Mouse (Mus musculus) embryonic facial prominence, embryonic 15.5 days (tissue): ENCODE measurements around the gene Metap2. TPM values are rescaled to one million over a fixed set of nuclear protein-coding genes. Genes with fewer than 3 reads are reported as not detected.

Experiments
- ATAC-seq: fragments of 200-750 bp; cut with Nextera tagmentation; 2 replicates; pipeline ENCODE4 v1.8.0; 2017; ENCODE audit warnings: low read depth, moderate TSS enrichment; ENCODE audit not compliant: insufficient number of reproducible peaks, low FRiP score, low TSS enrichment
- H3K27ac ChIP-seq: fragments of 300-500 bp; sonication (generic); replicated peaks from 2 replicates; pipeline ENCODE4 v1.5.1; 2015; ENCODE audit warnings: mild to moderate bottlenecking, inconsistent platforms
- H3K27me3 ChIP-seq: fragments of 300-500 bp; sonication (generic); 2 replicates; pipeline ENCODE4 v1.6.1; 2015; ENCODE audit warnings: inconsistent platforms
- H3K36me3 ChIP-seq: fragments of 300-500 bp; sonication (generic); 2 replicates; pipeline ENCODE4 v1.6.1; 2015; ENCODE audit warnings: mild to moderate bottlenecking, inconsistent platforms
- H3K4me1 ChIP-seq: fragments of 300-500 bp; sonication (generic); 2 replicates; pipeline ENCODE4 v1.6.1; 2015; ENCODE audit warnings: inconsistent platforms
- H3K4me2 ChIP-seq: fragments of 300-500 bp; sonication (generic); replicated peaks from 2 replicates; pipeline ENCODE4 v1.6.1; 2015; ENCODE audit warnings: mild to moderate bottlenecking, inconsistent platforms
- H3K4me3 ChIP-seq: fragments of 300-500 bp; sonication (generic); replicated peaks from 2 replicates; pipeline ENCODE4 v1.5.1; 2015; ENCODE audit warnings: mild to moderate bottlenecking, inconsistent platforms
- H3K9ac ChIP-seq: fragments of 300-500 bp; sonication (generic); 2 replicates; pipeline ENCODE4 v1.6.1; 2015; ENCODE audit warnings: inconsistent platforms
- H3K9me3 ChIP-seq: fragments of 300-500 bp; sonication (generic); replicated peaks from 2 replicates; pipeline ENCODE4 v1.6.1; 2016; ENCODE audit warnings: inconsistent platforms
- WGBS: fragments of 180-500 bp; shearing (Covaris S2); methylation state at CpG from one replicate; pipeline ENCODE4 v1.1.7; 2015; 5-methylcytosine and 5-hydroxymethylcytosine counted together
- polyA plus RNA-seq: library from polyadenylated mRNA; unstranded; fragments of >200 nt; fragmentation: Nextera tagmentation; extraction: Ambion mirVana; gene quantifications from 2 replicates; pipeline ENCODE4 v1.2.1, GENCODE M21; 2015

Metap2 gene
- polyA plus RNA-seq, 1 experiment from 2014 or later = 174 TPM

GRCm38 (mm10) chr10:93930236-93930824 lies 33.4 kb upstream of the Metap2 start:
- 59% methylated on average over 4 of the region's 4 CpGs for WGBS
- H3K9me3 ChIP-seq = no peaks in the 10 kb centered on the region
- H3K4me3 ChIP-seq = no peak overlapping the region
- H3K27ac ChIP-seq = no peak overlapping the region
- peaks cover 22% of the 10 kb centered on the region for H3K4me1 ChIP-seq
- H3K36me3 ChIP-seq = no peaks in the 10 kb centered on the region
- H3K27me3 ChIP-seq = no peaks in the 10 kb centered on the region
- H3K4me2 ChIP-seq = no peak overlapping the region
- no peak for ATAC-seq
- H3K9ac ChIP-seq = no peak overlapping the region

GRCm38 (mm10) chr10:93924666-93925065 lies 27.8 kb upstream of the Metap2 start:
- 69% methylated on average over 5 of the region's 5 CpGs for whole genome bisulfite sequencing
- no peaks in the 10 kb centered on the region for H3K27me3 ChIP-seq
- H3K4me3 ChIP-seq = no peak overlapping the region
- H3K9ac ChIP-seq = no peak overlapping the region
- H3K4me2 ChIP-seq = no peak overlapping the region
- peaks cover 2% of the 10 kb centered on the region; the same call in 1 of the 2 replicates for H3K4me1 ChIP-seq
- H3K27ac ChIP-seq = no peak overlapping the region
- H3K36me3 ChIP-seq = no peaks in the 10 kb centered on the region
- ATAC-seq = no peak
- H3K9me3 ChIP-seq = no peaks in the 10 kb centered on the region

GRCm38 (mm10) chr10:93921160-93921559 lies 24.3 kb upstream of the Metap2 start:
- WGBS = 93% methylated on average over 4 of the region's 4 CpGs
- H3K36me3 ChIP-seq = no peaks in the 10 kb centered on the region
- no peak overlapping the region for H3K4me3 ChIP-seq
- peaks cover 11% of the 10 kb centered on the region; the same call in 1 of the 2 replicates for H3K4me1 ChIP-seq
- H3K27ac ChIP-seq = no peak overlapping the region
- H3K9ac ChIP-seq = no peak overlapping the region
- H3K9me3 ChIP-seq = 0 out of 2 replicates have a peak, but pooled peaks cover 2% of the 10 kb centered on the region
- H3K27me3 ChIP-seq = no peaks in the 10 kb centered on the region
- ATAC-seq = no peak
- H3K4me2 ChIP-seq = no peak overlapping the region

GRCm38 (mm10) chr10:93919227-93919626 lies 22.3 kb upstream of the Metap2 start:
- ATAC-seq = no peak
- Histone ChIP-seq H3K36me3 (no peaks in the 10 kb centered on the region), H3K9me3 (0 out of 2 replicates have a peak, but pooled peaks cover 2% of the 10 kb centered on the region), H3K4me2 (0 out of 2 replicates have a peak overlapping the region, but pooled peaks have one; percentile 4), H3K4me1 (peaks cover 22% of the 10 kb centered on the region), H3K27me3 (no peaks in the 10 kb centered on the region), H3K9ac (no peak overlapping the region), H3K4me3 (no peak overlapping the region), H3K27ac (peak overlapping the region; percentile 29; the same call in 1 of the 2 replicates)
- 40% methylated on average over 13 of the region's 13 CpGs for WGBS

GRCm38 (mm10) chr10:93918701-93919100 lies 21.8 kb upstream of the Metap2 start:
- no peaks in the 10 kb centered on the region for H3K36me3 ChIP-seq
- H3K4me2 ChIP-seq = 0 out of 2 replicates have a peak overlapping the region, but pooled peaks have one; percentile 4
- H3K27me3 ChIP-seq = no peaks in the 10 kb centered on the region
- H3K27ac ChIP-seq = peak overlapping the region; percentile 29; the same call in 1 of the 2 replicates
- WGBS = 35% methylated on average over 6 of the region's 6 CpGs
- H3K4me1 ChIP-seq = peaks cover 22% of the 10 kb centered on the region
- H3K9ac ChIP-seq = no peak overlapping the region
- ATAC-seq = no peak
- H3K9me3 ChIP-seq = 0 out of 2 replicates have a peak, but pooled peaks cover 2% of the 10 kb centered on the region
- H3K4me3 ChIP-seq = no peak overlapping the region

GRCm38 (mm10) chr10:93918087-93918486 lies 21.2 kb upstream of the Metap2 start:
- H3K9ac ChIP-seq = no peak overlapping the region
- 79% methylated on average over 2 of the region's 2 CpGs for WGBS
- H3K27ac ChIP-seq = no peak overlapping the region
- H3K36me3 ChIP-seq = no peaks in the 10 kb centered on the region
- 0 out of 2 replicates have a peak, but pooled peaks cover 2% of the 10 kb centered on the region for H3K9me3 ChIP-seq
- no peak overlapping the region for H3K4me2 ChIP-seq
- ATAC-seq = no peak
- no peak overlapping the region for H3K4me3 ChIP-seq
- H3K27me3 ChIP-seq = no peaks in the 10 kb centered on the region
- peaks cover 22% of the 10 kb centered on the region for H3K4me1 ChIP-seq

- Histone ChIP-seq H3K27me3 (no peaks in the 10 kb centered on the region), H3K36me3 (no peaks in the 10 kb centered on the region), H3K4me3 (no peak overlapping the region), H3K27ac (no peak overlapping the region), H3K4me2 (no peak overlapping the region), H3K9ac (no peak overlapping the region), H3K4me1 (peaks cover 22% of the 10 kb centered on the region), H3K9me3 (0 out of 2 replicates have a peak, but pooled peaks cover 2% of the 10 kb centered on the region)
- ATAC-seq = no peak
- WGBS = 78% methylated on average over 2 of the region's 2 CpGs
Measured at GRCm38 (mm10) chr10:93916778-93917177, 19.9 kb upstream of the Metap2 start.

GRCm38 (mm10) chr10:93915531-93916275 lies 18.8 kb upstream of the Metap2 start:
- 0 out of 2 replicates have a peak, but pooled peaks have one; percentile 32 for ATAC-seq
- Histone ChIP-seq H3K4me2 (peak overlapping the region; percentile 31), H3K27ac (peak overlapping the region; percentile 51; the same call in 1 of the 2 replicates), H3K4me1 (peaks cover 22% of the 10 kb centered on the region), H3K4me3 (no peak overlapping the region), H3K9ac (no peak overlapping the region), H3K27me3 (no peaks in the 10 kb centered on the region), H3K9me3 (0 out of 2 replicates have a peak, but pooled peaks cover 2% of the 10 kb centered on the region), H3K36me3 (no peaks in the 10 kb centered on the region)
- WGBS = 13% methylated on average over 11 of the region's 11 CpGs

- H3K4me2 ChIP-seq = no peak overlapping the region
- no peak overlapping the region for H3K27ac ChIP-seq
- H3K36me3 ChIP-seq = no peaks in the 10 kb centered on the region
- H3K9ac ChIP-seq = no peak overlapping the region
- H3K4me1 ChIP-seq = peaks cover 11% of the 10 kb centered on the region
- WGBS = 74% methylated on average over 5 of the region's 5 CpGs
- no peaks in the 10 kb centered on the region for H3K27me3 ChIP-seq
- H3K9me3 ChIP-seq = 0 out of 2 replicates have a peak, but pooled peaks cover 2% of the 10 kb centered on the region
- no peak for ATAC-seq
- no peak overlapping the region for H3K4me3 ChIP-seq
Measured at GRCm38 (mm10) chr10:93913525-93913924, 16.6 kb upstream of the Metap2 start.

- H3K27ac ChIP-seq = no peak overlapping the region
- WGBS = 88% methylated on average over 1 of the region's 1 CpGs
- 0 out of 2 replicates have a peak, but pooled peaks cover 2% of the 10 kb centered on the region for H3K9me3 ChIP-seq
- peaks cover 11% of the 10 kb centered on the region for H3K4me1 ChIP-seq
- H3K9ac ChIP-seq = no peak overlapping the region
- H3K27me3 ChIP-seq = no peaks in the 10 kb centered on the region
- no peak for ATAC-seq
- H3K36me3 ChIP-seq = no peaks in the 10 kb centered on the region
- no peak overlapping the region for H3K4me2 ChIP-seq
- H3K4me3 ChIP-seq = no peak overlapping the region
Measured at GRCm38 (mm10) chr10:93912917-93913316, 16.0 kb upstream of the Metap2 start.

- Histone ChIP-seq H3K27me3 (no peaks in the 10 kb centered on the region), H3K4me2 (no peak overlapping the region), H3K9ac (no peak overlapping the region), H3K36me3 (no peaks in the 10 kb centered on the region), H3K4me1 (peaks cover 11% of the 10 kb centered on the region), H3K9me3 (0 out of 2 replicates have a peak, but pooled peaks cover 2% of the 10 kb centered on the region), H3K4me3 (no peak overlapping the region), H3K27ac (no peak overlapping the region)
- whole genome bisulfite sequencing = 87% methylated on average over 5 of the region's 5 CpGs
- no peak for ATAC-seq
Measured at GRCm38 (mm10) chr10:93912136-93912855, 15.4 kb upstream of the Metap2 start.
